Mouse (Mus musculus): Measurements from ENCODE around the gene B3gnt3.
"Not testable (repeated sequence)": the region's sequence is repeated elsewhere in the genome, so short reads cannot be mapped to it uniquely, and the experiment has no call there.

Gene B3gnt3

GRCm38 (mm10) chr8:71701414-71702086, at the start of gene B3gnt3:
B3gnt3 (minus strand) TSS chr8:71701789.
- DNase-seq (ENCODE audit: low read depth, low spot score): no peak

- DNase-seq (ENCODE audit: low read depth, low spot score): not testable (repeated sequence)
These were observed 47.9 kb upstream of the B3gnt3 start for GRCm38 (mm10) chr8:71749321-71750075.

- not testable (repeated sequence) for DNase-seq (ENCODE audit: low read depth, low spot score)
These were observed 45.5 kb upstream of the B3gnt3 start for GRCm38 (mm10) chr8:71747082-71747481.

- no peak for DNase-seq (ENCODE audit: low read depth, low spot score)
These were observed 43.7 kb upstream of the B3gnt3 start for GRCm38 (mm10) chr8:71745322-71745721.

- no peak for DNase-seq (ENCODE audit: low read depth, low spot score)
These were observed 41.2 kb upstream of the B3gnt3 start for GRCm38 (mm10) chr8:71742783-71743182.

- no peak for DNase-seq (ENCODE audit: low read depth, low spot score)
These were observed 40.1 kb upstream of the B3gnt3 start for GRCm38 (mm10) chr8:71741687-71742114.

GRCm38 (mm10) chr8:71741226-71741625, 39.6 kb upstream of the B3gnt3 start:
- no peak for DNase-seq (ENCODE audit: low read depth, low spot score)

- DNase-seq (ENCODE audit: low read depth, low spot score): not testable (repeated sequence)
These were observed 36.7 kb upstream of the B3gnt3 start for GRCm38 (mm10) chr8:71738316-71738715.

GRCm38 (mm10) chr8:71731652-71732230, 30.2 kb upstream of the B3gnt3 start:
- peak; percentile 38 for DNase-seq (ENCODE audit: low read depth, low spot score)

GRCm38 (mm10) chr8:71728826-71729620, 27.4 kb upstream of the B3gnt3 start:
- no peak for DNase-seq (ENCODE audit: low read depth, low spot score)

GRCm38 (mm10) chr8:71728240-71728785, 26.7 kb upstream of the B3gnt3 start:
- DNase-seq (ENCODE audit: low read depth, low spot score): no peak

GRCm38 (mm10) chr8:71725122-71725924, 23.7 kb upstream of the B3gnt3 start, which contains the start of gene Fcho1:
Fcho1 (minus strand) TSS chr8:71725716.
- no peak for DNase-seq (ENCODE audit: low read depth, low spot score)

- no peak for DNase-seq (ENCODE audit: low read depth, low spot score)
These were observed 22.8 kb upstream of the B3gnt3 start for GRCm38 (mm10) chr8:71724389-71724788.

GRCm38 (mm10) chr8:71723047-71723551, 21.5 kb upstream of the B3gnt3 start:
- DNase-seq (ENCODE audit: low read depth, low spot score): no peak

- no peak for DNase-seq (ENCODE audit: low read depth, low spot score)
These were observed 18.4 kb upstream of the B3gnt3 start for GRCm38 (mm10) chr8:71719928-71720457.

GRCm38 (mm10) chr8:71719218-71719617, 17.6 kb upstream of the B3gnt3 start:
- DNase-seq (ENCODE audit: low read depth, low spot score): no peak

- DNase-seq (ENCODE audit: low read depth, low spot score): no peak
These were observed 16.7 kb upstream of the B3gnt3 start for GRCm38 (mm10) chr8:71718252-71718651.

- no peak for DNase-seq (ENCODE audit: low read depth, low spot score)
These were observed 15.5 kb upstream of the B3gnt3 start for GRCm38 (mm10) chr8:71717096-71717495.

- DNase-seq (ENCODE audit: low read depth, low spot score): no peak
These were observed 15.0 kb upstream of the B3gnt3 start for GRCm38 (mm10) chr8:71716561-71717053.

GRCm38 (mm10) chr8:71715531-71715930, 13.9 kb upstream of the B3gnt3 start:
- no peak for DNase-seq (ENCODE audit: low read depth, low spot score)

All from 3T3-L1 (cell line).